Mouse (Mus musculus) MEL-GATA-1-ER (cell line): ENCODE measurements at regions not wholly inside any gene's neighbourhood (a gene's known extent, or its start where the extent isn't known, plus 50 kb on each side); places are given as distances from the start of the nearest gene placed in this dataset.

Experiments
- DNase-seq: peaks from one replicate; pipeline ENCODE4 v3.0.0-alpha.2; 2012; ENCODE audit warnings: low read depth; ENCODE audit errors: extremely low read depth

DNA sequence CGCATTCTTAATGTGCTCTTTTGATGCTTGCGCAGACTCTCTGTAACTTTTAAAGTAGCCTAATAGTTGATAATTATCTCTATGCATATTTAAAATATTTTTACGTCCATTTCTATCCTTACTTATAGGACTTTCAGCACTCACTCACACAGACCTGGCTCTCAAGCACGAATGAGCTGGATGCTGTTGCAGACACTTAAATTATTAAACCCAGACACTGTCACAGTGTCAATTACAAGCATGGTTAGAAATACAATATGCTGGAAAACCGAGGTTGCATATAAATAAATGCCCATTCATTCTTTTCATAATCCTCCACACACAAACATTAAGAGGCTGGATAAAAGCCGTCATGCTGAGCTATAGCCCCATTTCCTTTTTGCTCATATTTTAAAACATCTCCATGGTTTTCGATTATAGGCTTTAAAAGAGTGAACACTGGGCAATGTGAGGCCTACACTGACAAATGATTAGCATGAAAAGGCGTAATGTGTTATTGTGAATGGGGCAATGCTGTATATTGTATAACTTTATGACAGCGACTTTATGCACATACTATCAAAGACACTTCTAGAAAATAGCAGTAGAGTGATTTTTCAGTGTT lies 566.3 kb downstream of the Pdha2 start:
- no peak for DNase-seq

DNA sequence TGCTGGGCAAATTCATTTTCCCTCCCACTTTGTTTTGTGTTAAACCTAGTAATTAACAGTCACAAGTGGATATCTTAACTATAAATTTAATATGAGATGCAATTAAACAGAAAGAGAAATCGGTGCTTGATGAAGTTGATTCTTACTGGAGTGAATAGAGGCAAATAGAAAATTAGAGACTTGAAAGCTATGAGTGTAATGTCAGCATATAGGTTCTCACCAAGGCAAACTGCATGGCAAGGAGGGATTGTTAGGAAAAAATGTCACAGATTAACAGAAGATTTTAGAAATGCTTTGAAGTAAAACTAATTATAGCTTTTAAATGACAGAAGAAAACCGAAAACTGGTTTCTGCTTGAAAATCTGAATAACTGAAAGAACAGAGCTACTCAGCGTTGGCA lies 592.3 kb downstream of the Pdha2 start:
- no peak for DNase-seq
